14 mouse cellular contexts compared by ENCODE assay signal in genomic region chr19:56701404-56702033, GRCm38 (mm10). TPM values are rescaled to one million over a fixed set of nuclear protein-coding genes. Genes with fewer than 3 reads are reported as not detected.
DNase-seq lines count a peak whose midpoint lies in the region; ATAC-seq and TF ChIP-seq lines count a peak whose summit lies in the region.
"Had no signal": no experiment of that assay in that cellular context is flagged by ENCODE, and none has a peak within 500 bp of the region (broad histone marks: within the 10 kb centered on the region; RNA-seq: fewer than 3 reads in every experiment).

No protein-coding gene starts in this region.

- no peak overlapping the region for H3K27ac ChIP-seq in hindbrain, postnatal 0 days
- no peak overlapping the region for H3K27ac ChIP-seq in hindbrain, embryonic 14.5 days
- H3K27ac ChIP-seq: embryonic facial prominence, embryonic 15.5 days; hindbrain, embryonic 13.5 days; liver, embryonic 12.5 days; lung, embryonic 15.5 days had no signal

- no peak overlapping the region for H3K4me2 ChIP-seq in hindbrain, postnatal 0 days (ENCODE audit: low read depth, low read length)
- H3K4me2 ChIP-seq in hindbrain, embryonic 14.5 days (replicated peaks) = no peak overlapping the region
- H3K4me2 ChIP-seq: embryonic facial prominence, embryonic 15.5 days; hindbrain, embryonic 13.5 days; liver, embryonic 12.5 days; lung, embryonic 15.5 days had no signal

- no peak overlapping the region for H3K4me3 ChIP-seq in hindbrain, postnatal 0 days (ENCODE audit: low read length)
- H3K4me3 ChIP-seq in hindbrain, embryonic 14.5 days (replicated peaks; ENCODE audit: low read length) = no peak overlapping the region
- H3K4me3 ChIP-seq: embryonic facial prominence, embryonic 15.5 days; hindbrain, embryonic 13.5 days; liver, embryonic 12.5 days; lung, embryonic 15.5 days had no signal

- no peak overlapping the region for H3K9ac ChIP-seq in hindbrain, postnatal 0 days (replicated peaks; ENCODE audit: low read length)
- H3K9ac ChIP-seq in hindbrain, embryonic 14.5 days = no peak overlapping the region
- H3K9ac ChIP-seq: embryonic facial prominence, embryonic 15.5 days; hindbrain, embryonic 13.5 days; liver, embryonic 12.5 days; lung, embryonic 15.5 days had no signal

- no peak for ATAC-seq in hindbrain, postnatal 0 days
- ATAC-seq in hindbrain, embryonic 14.5 days (ENCODE audit: low FRiP score) = no peak
- ATAC-seq: liver, embryonic 12.5 days had no signal

- H3K36me3 ChIP-seq in hindbrain, postnatal 0 days (ENCODE audit: insufficient read depth, low read length) = no peaks in the 10 kb centered on the region
- no peaks in the 10 kb centered on the region for H3K36me3 ChIP-seq in hindbrain, embryonic 14.5 days (replicated peaks; ENCODE audit: control insufficient read depth, insufficient read depth)
- H3K36me3 ChIP-seq: embryonic facial prominence, embryonic 15.5 days; hindbrain, embryonic 13.5 days; liver, embryonic 12.5 days; lung, embryonic 15.5 days had no signal

- WGBS in hindbrain, postnatal 0 days = 50% methylated on average over 8 of the region's 8 CpGs
- 64% methylated on average over 8 of the region's 8 CpGs for WGBS in hindbrain, embryonic 14.5 days

- peak; percentile 14 for DNase-seq in cerebellum, adult 9-10 months
- DNase-seq in cerebellum, adult 11 months = no peak
- peak; percentile 50 for DNase-seq in hindbrain, postnatal 0 days (ENCODE audit: low spot score)
- no peak for DNase-seq in hindbrain, embryonic 14.5 days (ENCODE audit: low spot score)
- DNase-seq in adipocyte (ENCODE audit: low spot score) = peak; percentile 86
- peak; percentile 72 to 75 for DNase-seq in cerebellum, postnatal 10 days
- no peak for DNase-seq in Muller cell, postnatal 12 days (ENCODE audit: inconsistent ontology term)
- DNase-seq: kidney, adult 18-20 months; retina, postnatal 1 day; thymus, adult 18-20 months had no signal

- TF ChIP-seq CTCF in hindbrain, postnatal 0 days (IDR thresholded peaks at IDR 0.05; ENCODE audit: low read depth) = no peak

- H3K27me3 ChIP-seq in hindbrain, postnatal 0 days (ENCODE audit: insufficient read depth, low read length) = no peaks in the 10 kb centered on the region
- H3K27me3 ChIP-seq in hindbrain, embryonic 14.5 days (ENCODE audit: control insufficient read depth, insufficient read depth, low read length) = no peaks in the 10 kb centered on the region
- H3K27me3 ChIP-seq: embryonic facial prominence, embryonic 15.5 days; hindbrain, embryonic 13.5 days; liver, embryonic 12.5 days; lung, embryonic 15.5 days had no signal

- peaks cover 15% of the 10 kb centered on the region; the same call in 1 of the 2 replicates for H3K4me1 ChIP-seq in hindbrain, postnatal 0 days (ENCODE audit: insufficient read depth, low read length)
- H3K4me1 ChIP-seq in hindbrain, embryonic 14.5 days (replicated peaks; ENCODE audit: control insufficient read depth, insufficient read depth, low read length) = peaks cover 14% of the 10 kb centered on the region

- H3K9me3 ChIP-seq in hindbrain, postnatal 0 days (ENCODE audit: low read length) = no peaks in the 10 kb centered on the region
- H3K9me3 ChIP-seq in hindbrain, embryonic 14.5 days (ENCODE audit: control insufficient read depth, low read length) = no peaks in the 10 kb centered on the region
- H3K9me3 ChIP-seq: embryonic facial prominence, embryonic 15.5 days; hindbrain, embryonic 13.5 days; liver, embryonic 12.5 days; lung, embryonic 15.5 days had no signal

RNA-seq across cellular contexts. Expression of gene Adrb1, which starts 20.5 kb away (rescaled TPM):
- 3.2 and 7.0 TPM in 2 replicates for total RNA-seq in hindbrain, postnatal 0 days (2014; rRNA removed)
- 1.7 and 2.1 TPM in 2 replicates for polyA plus RNA-seq in hindbrain, postnatal 0 days (2015; fragmentation: Nextera tagmentation; extraction: Ambion mirVana)
- 1.4 and 1.8 TPM in 2 replicates for polyA plus RNA-seq in hindbrain, embryonic 14.5 days (2014; fragmentation: Nextera tagmentation; extraction: Ambion mirVana)

Comparison
In these comparisons a context has a peak if more than half of its experiments do, and no peak if none do; other contexts are left out.
1. DNase-seq: peak in cerebellum, adult 9-10 months (single experiment), hindbrain, postnatal 0 days (single experiment), adipocyte (single experiment) and cerebellum, postnatal 10 days (2 of 2); none in cerebellum, adult 11 months (single experiment), hindbrain, embryonic 14.5 days (single experiment) and Muller cell, postnatal 12 days (single experiment).